Comparison of ENCODE assay signal across 23 mouse cellular contexts in genomic region chr8:126673038-126673740, GRCm38 (mm10).
DNase-seq lines count a peak whose midpoint lies in the region; TF ChIP-seq lines count a peak whose summit lies in the region.
"Had no signal": no experiment of that assay in that cellular context is flagged by ENCODE, and none has a peak within 500 bp of the region (broad histone marks: within the 10 kb centered on the region; RNA-seq: fewer than 3 reads in every experiment).

No protein-coding gene starts in this region.

- TF ChIP-seq CTCF in testis, adult 2 months (IDR thresholded peaks at IDR 0.05; ENCODE audit: control insufficient read depth, insufficient read depth, insufficient replicate concordance, low read depth, low read length) = no peak

- peak; percentile 95 for DNase-seq in heart, adult 11 months
- DNase-seq in heart, postnatal 25 days (ENCODE audit: low spot score) = no peak
- DNase-seq in testis, postnatal 10 days (ENCODE audit: low spot score) = no peak
- peak; percentile 45 for DNase-seq in brain, adult 2 months (ENCODE audit: low read depth, low spot score)
- DNase-seq in naive thymus-derived CD4-positive, alpha-beta T cell, adult 2 months (ENCODE audit: low read depth) = peak; percentile 56
- DNase-seq in layer of hippocampus, postnatal 14 days (ENCODE audit: low spot score in 2 of 2) = no peak
- no peak for DNase-seq in spleen, postnatal 10 days (ENCODE audit: low spot score in 2 of 2)
- DNase-seq: cerebellum, adult 18-20 months; cerebellum, postnatal 36 days; forebrain, postnatal 0 days; kidney, adult 9 months; kidney, postnatal 25 days; liver, postnatal 0 days; right cerebral cortex, postnatal 4 days had no signal

- intact Hi-C loops in heart, postnatal 25 days (cut with DNase I) = no loop called here

- no peaks in the 10 kb centered on the region for H3K27me3 ChIP-seq in testis, adult 2 months (ENCODE audit: control insufficient read depth, insufficient read depth, low read length)
- H3K27me3 ChIP-seq: embryonic facial prominence, embryonic 15.5 days; hindbrain, embryonic 15.5 days; intestine, embryonic 15.5 days; midbrain, embryonic 15.5 days had no signal

- no peaks in the 10 kb centered on the region for H3K4me1 ChIP-seq in testis, adult 2 months (ENCODE audit: control insufficient read depth, insufficient read depth, low read length)

- H3K27ac ChIP-seq in testis, adult 2 months (ENCODE audit: control insufficient read depth, insufficient read depth, low read depth, low read length) = no peak overlapping the region
- H3K27ac ChIP-seq: embryonic facial prominence, embryonic 15.5 days; forebrain, embryonic 10.5 days; hindbrain, embryonic 15.5 days; intestine, embryonic 15.5 days; left cerebral cortex, adult 2 months; limb, embryonic 10.5 days; midbrain, embryonic 15.5 days; stomach, postnatal 0 days had no signal

- peak overlapping the region; percentile 66 for H3K4me3 ChIP-seq in testis, adult 2 months (ENCODE audit: control insufficient read depth, low read depth, low read length)
- H3K4me3 ChIP-seq: embryonic facial prominence, embryonic 15.5 days; forebrain, embryonic 10.5 days; hindbrain, embryonic 15.5 days; intestine, embryonic 15.5 days; left cerebral cortex, adult 2 months; limb, embryonic 10.5 days; midbrain, embryonic 15.5 days had no signal

- no peaks in the 10 kb centered on the region for H3K36me3 ChIP-seq in testis, adult 2 months (ENCODE audit: control insufficient read depth, insufficient read depth, low read length)
- H3K36me3 ChIP-seq: embryonic facial prominence, embryonic 15.5 days; forebrain, embryonic 10.5 days; hindbrain, embryonic 15.5 days; intestine, embryonic 15.5 days; limb, embryonic 10.5 days; midbrain, embryonic 15.5 days had no signal

- TF ChIP-seq POLR2A in testis, adult 2 months (IDR thresholded peaks at IDR 0.05; ENCODE audit: control insufficient read depth, low read depth, low read length) = no peak

Comparison
In these comparisons a context has a peak if more than half of its experiments do, and no peak if none do; other contexts are left out.
1. DNase-seq: peak in heart, adult 11 months (single experiment), brain, adult 2 months (single experiment) and naive thymus-derived CD4-positive, alpha-beta T cell, adult 2 months (single experiment); none in heart, postnatal 25 days (single experiment), testis, postnatal 10 days (single experiment), layer of hippocampus, postnatal 14 days (0 of 2) and spleen, postnatal 10 days (0 of 2).